Mouse (Mus musculus) hindbrain, embryonic 16.5 days (tissue): ENCODE data around the gene Ap1m2. TPM values are rescaled to one million over a fixed set of nuclear protein-coding genes. Genes with fewer than 3 reads are reported as not detected.
A peak's percentile ranks its signal among the peaks of the same experiment; 100 is the strongest.

Source experiments
- ATAC-seq: fragments of 200-750 bp; cut with Nextera tagmentation; 2 replicates; pipeline ENCODE4 v1.8.0; 2017; ENCODE audit warnings: moderate TSS enrichment, moderate library complexity
- H3K27ac ChIP-seq: fragments of 300-500 bp; sonication (generic); 2 replicates; pipeline ENCODE4 v1.5.1; 2014; ENCODE audit warnings: low read depth, mild to moderate bottlenecking, control low read depth, low read length, moderate library complexity
- H3K27me3 ChIP-seq: fragments of 300-500 bp; sonication (generic); replicated peaks from 2 replicates; pipeline ENCODE4 v1.6.1; 2014; ENCODE audit warnings: low read length; ENCODE audit not compliant: control insufficient read depth, insufficient read depth
- H3K36me3 ChIP-seq: fragments of 300-500 bp; sonication (generic); 2 replicates; pipeline ENCODE4 v1.6.1; 2014; ENCODE audit warnings: mild to moderate bottlenecking, low read length, moderate library complexity, mixed read lengths; ENCODE audit not compliant: control insufficient read depth, insufficient read depth
- H3K4me1 ChIP-seq: fragments of 300-500 bp; sonication (generic); 2 replicates; pipeline ENCODE4 v1.6.1; 2014; ENCODE audit warnings: low read depth, low read length; ENCODE audit not compliant: control insufficient read depth, insufficient read depth
- H3K4me2 ChIP-seq: fragments of 300-500 bp; sonication (generic); 2 replicates; pipeline ENCODE4 v1.6.1; 2014; ENCODE audit warnings: mild to moderate bottlenecking, low read length, control low read depth, moderate library complexity
- H3K4me3 ChIP-seq: fragments of 300-500 bp; sonication (generic); 2 replicates; pipeline ENCODE4 v1.5.1; 2014; ENCODE audit warnings: mild to moderate bottlenecking, low read length, control low read depth, moderate library complexity
- H3K9ac ChIP-seq: fragments of 300-500 bp; sonication (generic); 2 replicates; pipeline ENCODE4 v1.6.1; 2014; ENCODE audit warnings: low read depth, mild to moderate bottlenecking, control low read depth, low read length, moderate library complexity
- H3K9me3 ChIP-seq: fragments of 300-500 bp; sonication (generic); 2 replicates; pipeline ENCODE4 v1.6.1; 2014; ENCODE audit warnings: mild to moderate bottlenecking, low read length, moderate library complexity; ENCODE audit not compliant: control insufficient read depth
- WGBS: fragments of 180-500 bp; shearing (Covaris S2); extraction: QIAGEN DNeasy Blood & Tissue Kit; methylation state at CpG from one replicate; pipeline ENCODE4 v1.1.7; 2014; 5-methylcytosine and 5-hydroxymethylcytosine counted together
- polyA plus RNA-seq: library from polyadenylated mRNA; unstranded; fragments of >200 nt; fragmentation: Nextera tagmentation; extraction: Ambion mirVana; gene quantifications from 2 replicates; pipeline ENCODE4 v1.2.1, GENCODE M21; 2015

The Ap1m2 gene
- polyA plus RNA-seq, 1 experiment from 2014 or later = 2.8 TPM

DNA sequence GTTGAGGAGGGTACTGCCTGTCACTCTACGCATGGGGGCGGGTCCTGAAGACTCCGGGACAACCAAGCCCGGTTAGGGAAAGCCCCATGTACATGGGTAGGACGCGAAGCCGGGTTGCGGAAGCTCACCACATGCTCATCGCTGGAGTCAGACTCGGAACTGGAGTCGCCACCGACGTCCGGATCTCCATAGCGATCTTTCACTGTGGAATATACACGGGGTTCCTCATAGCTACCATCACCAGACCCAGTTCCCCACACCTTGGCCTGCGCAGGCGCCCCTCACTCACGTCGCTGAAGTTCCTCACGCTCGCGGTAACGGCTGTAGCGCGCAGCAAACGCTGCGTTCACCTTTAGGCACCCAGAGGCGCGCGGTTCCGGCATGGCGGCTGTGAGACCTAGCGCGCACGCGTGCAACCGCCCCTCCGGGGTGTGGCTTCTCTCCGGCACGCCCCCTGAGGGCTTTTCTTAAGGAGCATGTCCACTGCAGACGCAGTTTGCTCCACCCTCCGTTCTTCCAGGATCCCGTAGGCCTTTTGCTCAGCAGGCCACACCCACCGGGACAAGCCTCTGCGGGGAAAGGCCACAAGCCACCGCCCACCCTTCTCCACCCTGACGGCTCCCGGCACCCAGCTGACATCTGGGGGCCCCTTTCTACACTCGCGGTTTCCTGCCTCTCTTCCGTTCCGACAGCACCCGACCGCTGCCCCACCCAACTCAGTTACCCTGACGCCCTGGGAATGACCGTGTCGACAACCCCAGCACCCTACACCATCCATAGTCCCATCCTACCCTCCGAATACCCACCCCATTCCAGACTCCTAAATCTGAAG is 24.4 kb downstream of the Ap1m2 start, which contains the start of gene Kri1:
Kri1 (minus strand) TSS at position 399 of the 832 bp plus-strand sequence.
- peak; percentile 82 for ATAC-seq
- Histone ChIP-seq H3K4me3 (peak within 1 kb of the TSS; percentile 82), H3K27me3 (no peaks in the 10 kb centered on the region), H3K9me3 (no peaks in the 10 kb centered on the region), H3K4me1 (peaks cover 30% of the 10 kb centered on the region), H3K27ac (peak within 1 kb of the TSS; percentile 89), H3K9ac (peak within 1 kb of the TSS; percentile 79), H3K4me2 (peak within 1 kb of the TSS; percentile 92), H3K36me3 (peaks cover 10% of the 10 kb centered on the region; the same call in 1 of the 2 replicates)
- WGBS = under 1% methylated on average over 59 of the region's 59 CpGs

DNA sequence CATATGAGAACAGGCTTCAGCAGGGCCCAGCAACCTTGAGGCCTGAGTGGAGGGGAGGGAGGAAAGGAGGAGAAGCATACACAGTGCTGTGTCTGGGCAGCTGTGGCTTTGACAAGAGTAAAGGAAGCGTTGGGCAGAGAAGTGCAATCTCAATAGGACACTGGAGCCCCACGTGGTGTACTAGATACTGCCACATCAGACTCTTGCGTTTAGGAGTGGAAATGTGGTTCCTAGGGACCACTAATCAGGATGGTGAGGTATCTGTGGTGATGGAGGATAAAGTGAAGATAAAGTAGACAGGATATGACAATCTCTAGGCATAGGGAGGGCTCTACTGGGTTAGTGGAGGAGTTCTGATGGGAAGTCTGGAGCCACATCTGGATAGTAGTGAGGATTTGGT is 25.4 kb downstream of the Ap1m2 start:
- WGBS = 74% methylated on average over 3 of the region's 3 CpGs
- Histone ChIP-seq H3K9ac (peak overlapping the region; percentile 79), H3K36me3 (peaks cover 16% of the 10 kb centered on the region), H3K27ac (no peak overlapping the region), H3K4me1 (peaks cover 30% of the 10 kb centered on the region), H3K4me2 (peak overlapping the region; percentile 92), H3K9me3 (no peaks in the 10 kb centered on the region), H3K4me3 (peak overlapping the region; percentile 82), H3K27me3 (no peaks in the 10 kb centered on the region)
- ATAC-seq = no peak

GRCm38 (mm10) chr9:21283994-21284393 is 28.1 kb downstream of the Ap1m2 start:
- Histone ChIP-seq H3K4me1 (peaks cover 17% of the 10 kb centered on the region), H3K36me3 (peaks cover 29% of the 10 kb centered on the region), H3K9ac (no peak overlapping the region), H3K4me2 (no peak overlapping the region), H3K9me3 (no peaks in the 10 kb centered on the region), H3K27ac (no peak overlapping the region), H3K27me3 (no peaks in the 10 kb centered on the region), H3K4me3 (no peak overlapping the region)
- no peak for ATAC-seq
- WGBS = 86% methylated on average over 3 of the region's 3 CpGs

- Histone ChIP-seq H3K4me3 (no peak overlapping the region), H3K9ac (no peak overlapping the region), H3K9me3 (no peaks in the 10 kb centered on the region), H3K4me1 (peaks cover 14% of the 10 kb centered on the region), H3K27ac (no peak overlapping the region), H3K27me3 (no peaks in the 10 kb centered on the region), H3K4me2 (no peak overlapping the region), H3K36me3 (peaks cover 29% of the 10 kb centered on the region)
- 94% methylated on average over 5 of the region's 5 CpGs for WGBS
- ATAC-seq = no peak
Measured at GRCm38 (mm10) chr9:21283591-21283990, 28.5 kb downstream of the Ap1m2 start.

GRCm38 (mm10) chr9:21277776-21278175 is 34.4 kb downstream of the Ap1m2 start:
- H3K27me3 ChIP-seq = no peaks in the 10 kb centered on the region
- ATAC-seq = no peak
- no peak overlapping the region for H3K4me2 ChIP-seq
- H3K4me3 ChIP-seq = no peak overlapping the region
- no peaks in the 10 kb centered on the region for H3K4me1 ChIP-seq
- peaks cover 47% of the 10 kb centered on the region for H3K36me3 ChIP-seq
- H3K9ac ChIP-seq = no peak overlapping the region
- WGBS = 93% methylated on average over 5 of the region's 5 CpGs
- no peak overlapping the region for H3K27ac ChIP-seq
- no peaks in the 10 kb centered on the region for H3K9me3 ChIP-seq

DNA sequence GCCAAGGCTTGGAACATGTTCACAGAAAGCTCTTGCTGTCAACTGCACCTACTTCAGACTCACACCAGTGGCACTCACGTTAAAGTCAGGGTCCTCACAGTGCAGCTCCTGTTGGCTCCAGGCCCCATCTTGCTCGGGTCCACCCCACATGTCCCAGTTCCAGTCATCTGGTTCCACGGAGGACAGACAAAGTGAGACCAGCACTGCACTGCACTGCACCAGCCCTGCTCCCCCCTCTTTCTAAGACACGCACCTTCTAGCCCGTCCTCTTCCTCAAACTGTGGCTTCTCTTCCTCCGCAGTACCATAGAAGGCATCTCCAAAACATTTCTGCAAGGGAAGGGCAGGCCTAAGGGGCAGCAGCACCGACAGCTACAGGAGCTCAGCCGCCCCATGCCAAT is 35.8 kb downstream of the Ap1m2 start:
- ATAC-seq = no peak
- Histone ChIP-seq H3K9me3 (no peaks in the 10 kb centered on the region), H3K36me3 (peaks cover 53% of the 10 kb centered on the region), H3K27me3 (no peaks in the 10 kb centered on the region), H3K9ac (no peak overlapping the region), H3K4me2 (no peak overlapping the region), H3K4me3 (no peak overlapping the region), H3K4me1 (no peaks in the 10 kb centered on the region), H3K27ac (no peak overlapping the region)
- 94% methylated on average over 8 of the region's 8 CpGs for WGBS

GRCm38 (mm10) chr9:21275727-21276126 is 36.4 kb downstream of the Ap1m2 start:
- Histone ChIP-seq H3K27ac (no peak overlapping the region), H3K36me3 (peaks cover 56% of the 10 kb centered on the region), H3K27me3 (no peaks in the 10 kb centered on the region), H3K4me2 (no peak overlapping the region), H3K9ac (no peak overlapping the region), H3K4me3 (no peak overlapping the region), H3K9me3 (no peaks in the 10 kb centered on the region), H3K4me1 (no peaks in the 10 kb centered on the region)
- WGBS = 93% methylated on average over 12 of the region's 12 CpGs
- ATAC-seq = no peak

DNA sequence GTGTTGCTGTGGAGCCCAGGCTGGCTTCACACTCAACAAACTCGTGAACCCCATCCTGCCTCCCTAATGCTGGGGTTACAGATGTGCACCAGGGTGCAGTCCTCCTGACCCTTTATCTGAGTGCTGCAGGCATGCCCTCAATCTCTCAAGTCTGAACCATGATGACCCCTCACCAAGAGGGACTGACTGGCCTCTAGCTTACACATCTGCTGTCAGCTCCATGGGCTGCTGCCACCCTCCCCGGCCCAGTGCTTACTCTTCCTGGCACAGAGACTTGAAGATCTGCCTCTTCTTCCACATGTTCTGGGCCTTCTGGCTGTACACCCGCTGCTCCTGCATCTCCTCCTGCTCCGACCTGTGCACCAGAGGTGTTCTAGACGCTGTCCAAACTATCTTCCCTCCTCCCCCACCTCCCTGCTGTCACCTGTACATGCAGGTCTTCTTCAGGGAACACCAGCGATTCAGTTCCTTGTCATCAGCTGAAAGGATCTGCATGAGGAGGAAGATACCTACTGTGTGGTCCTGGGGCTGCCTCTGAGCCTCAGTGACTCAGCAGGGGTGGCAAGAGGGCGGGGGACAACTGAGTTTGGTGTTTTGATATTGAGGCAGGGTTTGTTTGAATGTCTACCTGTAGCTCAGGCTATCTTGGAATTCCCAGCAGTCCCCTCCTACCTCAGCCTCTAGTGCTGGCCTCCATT is 37.0 kb downstream of the Ap1m2 start:
- Histone ChIP-seq H3K9me3 (no peaks in the 10 kb centered on the region), H3K36me3 (peaks cover 58% of the 10 kb centered on the region), H3K27me3 (no peaks in the 10 kb centered on the region), H3K4me1 (no peaks in the 10 kb centered on the region), H3K9ac (no peak overlapping the region), H3K4me3 (no peak overlapping the region), H3K4me2 (no peak overlapping the region), H3K27ac (no peak overlapping the region)
- WGBS = 87% methylated on average over 7 of the region's 7 CpGs
- ATAC-seq = no peak

- no peak overlapping the region for H3K27ac ChIP-seq
- no peaks in the 10 kb centered on the region for H3K9me3 ChIP-seq
- H3K36me3 ChIP-seq = peaks cover 57% of the 10 kb centered on the region
- H3K4me3 ChIP-seq = no peak overlapping the region
- no peak overlapping the region for H3K9ac ChIP-seq
- no peak overlapping the region for H3K4me2 ChIP-seq
- H3K4me1 ChIP-seq = no peaks in the 10 kb centered on the region
- no peaks in the 10 kb centered on the region for H3K27me3 ChIP-seq
- 90% methylated on average over 3 of the region's 3 CpGs for WGBS
- ATAC-seq = no peak
Measured at GRCm38 (mm10) chr9:21274336-21274735, 37.8 kb downstream of the Ap1m2 start.
